In the genomic region with DNA sequence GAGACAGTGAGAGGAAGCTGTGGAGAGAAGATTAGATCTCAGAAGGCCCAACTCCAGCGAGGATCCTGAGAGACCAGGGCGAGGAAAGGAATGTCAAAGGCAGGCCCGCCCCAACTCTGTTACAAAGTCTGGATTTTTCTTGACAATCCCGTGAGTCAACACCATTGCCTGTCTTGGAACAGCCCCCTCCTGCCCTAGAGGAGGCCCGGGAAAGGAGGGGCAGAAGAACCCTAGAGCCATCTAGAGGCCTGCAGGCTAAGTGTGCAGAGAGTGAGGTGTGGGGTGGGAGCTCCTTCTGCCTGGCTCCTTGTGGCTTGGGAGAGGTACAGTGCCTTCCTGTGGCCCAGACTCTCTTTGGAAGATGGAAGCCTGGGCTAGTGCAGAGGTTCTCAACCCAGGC, we compare ENCODE assay signal across 10 mouse cellular contexts.
DNase-seq lines count a peak whose midpoint lies in the region; ATAC-seq and TF ChIP-seq lines count a peak whose summit lies in the region.
"Had no signal": no experiment of that assay in that cellular context is flagged by ENCODE, and none has a peak within 500 bp of the region (broad histone marks: within the 10 kb centered on the region; RNA-seq: fewer than 3 reads in every experiment).

No protein-coding gene starts in this region.

- no peak for TF ChIP-seq EP300 in heart, postnatal 0 days (IDR thresholded peaks at IDR 0.05; ENCODE audit: low read depth)

- H3K4me3 ChIP-seq in limb, embryonic 13.5 days, result no peak overlapping the region
- H3K4me3 ChIP-seq in limb, embryonic 10.5 days, result no peak overlapping the region
- no peak overlapping the region for H3K4me3 ChIP-seq in heart, postnatal 0 days (ENCODE audit: low read depth, low read length)
- H3K4me3 ChIP-seq: myocyte had no signal

- no peak overlapping the region for H3K27ac ChIP-seq in limb, embryonic 13.5 days
- no peak overlapping the region for H3K27ac ChIP-seq in limb, embryonic 10.5 days
- no peak overlapping the region for H3K27ac ChIP-seq in heart, postnatal 0 days (ENCODE audit: low read depth)

- 0 out of 2 replicates have a peak overlapping the region, but pooled peaks have one; percentile 19 for H3K9ac ChIP-seq in limb, embryonic 13.5 days
- H3K9ac ChIP-seq in heart, postnatal 0 days (replicated peaks; ENCODE audit: low read depth, low read length), result no peak overlapping the region

- H3K9me3 ChIP-seq in limb, embryonic 13.5 days, result no peaks in the 10 kb centered on the region
- H3K9me3 ChIP-seq in limb, embryonic 10.5 days (replicated peaks), result no peaks in the 10 kb centered on the region
- no peaks in the 10 kb centered on the region for H3K9me3 ChIP-seq in heart, postnatal 0 days (replicated peaks; ENCODE audit: control insufficient read depth, low read length)

- no peak overlapping the region for H3K4me2 ChIP-seq in limb, embryonic 13.5 days (replicated peaks)
- H3K4me2 ChIP-seq in heart, postnatal 0 days (ENCODE audit: low read depth, low read length), result no peak overlapping the region

- H3K4me1 ChIP-seq in limb, embryonic 13.5 days, result 0 out of 2 replicates have a peak, but pooled peaks cover 5% of the 10 kb centered on the region
- H3K4me1 ChIP-seq in limb, embryonic 10.5 days, result peaks cover 13% of the 10 kb centered on the region
- no peaks in the 10 kb centered on the region for H3K4me1 ChIP-seq in heart, postnatal 0 days (ENCODE audit: control insufficient read depth, insufficient read depth)

- TF ChIP-seq CTCF in heart, postnatal 0 days (IDR thresholded peaks at IDR 0.05; ENCODE audit: low read depth), result peak; percentile 65

- 39% methylated on average over 5 of the region's 5 CpGs for WGBS in limb, embryonic 13.5 days
- 22% methylated on average over 5 of the region's 5 CpGs for WGBS in limb, embryonic 10.5 days
- WGBS in heart, postnatal 0 days, result 37% methylated on average over 5 of the region's 5 CpGs

- DNase-seq in adrenal gland, postnatal 14 days, result peak; percentile 30
- no peak for DNase-seq in adrenal gland, adult 8-10 months
- DNase-seq in limb, embryonic 10.5 days (ENCODE audit: low spot score), result no peak
- no peak for DNase-seq in heart, postnatal 0 days (ENCODE audit: low spot score)
- peak; percentile 42 to 52 for DNase-seq in lung, postnatal 4 days
- no peak for DNase-seq in layer of hippocampus, postnatal 25 days (ENCODE audit: extremely low spot score in 1 of 2, low spot score in 1 of 2)
- DNase-seq in ovary, postnatal 14 days (ENCODE audit: low spot score), result no peak
- DNase-seq: kidney, postnatal 14 days had no signal

- 0 out of 2 replicates have a peak, but pooled peaks cover 6% of the 10 kb centered on the region for H3K36me3 ChIP-seq in limb, embryonic 13.5 days
- no peaks in the 10 kb centered on the region for H3K36me3 ChIP-seq in limb, embryonic 10.5 days
- H3K36me3 ChIP-seq in heart, postnatal 0 days (replicated peaks; ENCODE audit: control insufficient read depth, insufficient read depth, low read length), result peaks cover 13% of the 10 kb centered on the region

- H3K27me3 ChIP-seq in limb, embryonic 13.5 days, result no peaks in the 10 kb centered on the region
- H3K27me3 ChIP-seq in limb, embryonic 10.5 days (ENCODE audit: low read depth, poor library complexity, severe bottlenecking), result no peaks in the 10 kb centered on the region
- no peaks in the 10 kb centered on the region for H3K27me3 ChIP-seq in heart, postnatal 0 days (ENCODE audit: control insufficient read depth, insufficient read depth, low read length)

- ATAC-seq in limb, embryonic 13.5 days (ENCODE audit: low FRiP score, low read depth), result no peak
- peak; percentile 56 for ATAC-seq in heart, postnatal 0 days (ENCODE audit: insufficient read depth, low read depth)

Comparison
In these comparisons a context has a peak if more than half of its experiments do, and no peak if none do; other contexts are left out.
1. DNase-seq: peak in adrenal gland, postnatal 14 days (single experiment) and lung, postnatal 4 days (2 of 2); none in adrenal gland, adult 8-10 months (single experiment), limb, embryonic 10.5 days (single experiment), heart, postnatal 0 days (single experiment), layer of hippocampus, postnatal 25 days (0 of 2) and ovary, postnatal 14 days (single experiment).